Mouse (Mus musculus): ENCODE results near the gene Dlx3. TPM values are rescaled to one million over a fixed set of nuclear protein-coding genes. Genes with fewer than 3 reads are reported as not detected.

Gene Dlx3
- polyA plus RNA-seq, 1 experiment from 2014 or later, result 1.3 TPM

DNA sequence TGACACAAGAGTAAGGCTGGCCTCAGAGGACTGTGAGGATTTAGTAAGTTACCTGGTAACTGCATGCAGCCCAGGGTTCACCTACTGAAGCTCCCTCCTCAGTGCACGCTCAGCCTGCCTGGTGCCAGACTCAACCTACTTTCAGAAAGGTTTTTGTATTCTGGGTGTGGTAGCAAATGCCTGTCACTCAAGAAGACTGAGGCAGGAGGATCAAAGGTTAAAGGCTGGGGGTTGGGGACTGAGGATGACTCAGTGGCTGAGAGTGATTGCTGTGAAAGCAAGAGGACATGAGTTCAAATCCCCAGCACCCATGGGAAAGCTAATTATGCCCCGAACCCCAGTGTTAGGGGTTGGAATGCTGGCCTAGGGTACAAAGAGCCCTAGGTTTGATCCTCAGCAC, 35.6 kb downstream of the Dlx3 start:
- H3K9me3 ChIP-seq (replicated peaks), result no peaks in the 10 kb centered on the region
- H3K36me3 ChIP-seq, result no peaks in the 10 kb centered on the region
- peaks cover 5% of the 10 kb centered on the region; the same call in 1 of the 2 replicates for H3K4me1 ChIP-seq
- DNase-seq (ENCODE audit: low spot score), result no peak
- H3K27ac ChIP-seq (replicated peaks), result no peak overlapping the region
- 80% methylated on average over 2 of the region's 2 CpGs for WGBS
- H3K27me3 ChIP-seq (ENCODE audit: low read depth, poor library complexity, severe bottlenecking), result peaks cover 76% of the 10 kb centered on the region
- H3K4me3 ChIP-seq, result no peak overlapping the region

DNA sequence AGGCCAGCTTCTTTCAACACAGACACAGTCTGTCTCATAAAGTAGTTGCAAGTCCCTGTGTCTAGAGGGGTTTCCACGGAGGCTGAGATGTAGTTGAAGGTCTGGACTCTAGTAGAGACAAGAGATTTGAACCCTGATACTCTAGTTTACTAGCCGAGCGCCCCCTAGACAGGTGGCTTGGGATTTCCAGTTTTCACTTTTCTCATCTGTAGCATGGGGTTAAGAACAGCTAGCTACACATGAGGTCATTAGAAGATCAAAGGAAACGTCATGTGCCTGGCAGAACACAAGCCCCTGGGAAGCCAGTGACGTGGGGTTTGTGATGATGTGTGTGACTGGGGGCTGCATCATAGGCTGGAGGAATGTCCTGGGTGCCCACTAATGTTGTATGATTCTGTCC, 37.4 kb downstream of the Dlx3 start:
- peaks cover 64% of the 10 kb centered on the region for H3K27me3 ChIP-seq (ENCODE audit: low read depth, poor library complexity, severe bottlenecking)

DNA sequence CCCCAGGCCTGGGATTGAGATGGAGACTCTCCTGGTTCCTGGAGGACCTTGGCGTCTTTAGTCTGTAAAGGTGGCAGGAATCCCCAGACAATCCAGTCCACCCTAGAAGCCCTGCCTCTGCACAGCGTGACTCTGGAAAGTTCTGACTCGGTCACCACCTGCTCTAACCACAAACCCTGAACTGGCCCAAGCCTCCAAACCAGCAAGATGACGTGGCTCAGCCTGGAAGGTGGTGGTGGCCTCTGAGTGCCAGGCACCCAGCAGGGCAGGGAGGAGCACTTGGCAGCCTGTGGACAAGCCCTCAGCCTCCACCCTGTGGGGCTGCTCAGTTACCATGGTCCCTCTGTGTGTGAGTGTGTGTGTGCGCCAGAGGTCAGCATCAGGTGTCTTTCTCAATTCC, 38.0 kb downstream of the Dlx3 start:
- Histone ChIP-seq H3K9me3 (replicated peaks) (no peaks in the 10 kb centered on the region), H3K27ac (replicated peaks) (no peak overlapping the region), H3K36me3 (no peaks in the 10 kb centered on the region), H3K27me3 (ENCODE audit: low read depth, poor library complexity, severe bottlenecking) (peaks cover 59% of the 10 kb centered on the region), H3K4me1 (no peaks in the 10 kb centered on the region), H3K4me3 (no peak overlapping the region)
- DNase-seq (ENCODE audit: low spot score), result no peak
- 72% methylated on average over 5 of the region's 5 CpGs for WGBS

More for the DNA sequence above, 37.4 kb downstream of the Dlx3 start:
- 70% methylated on average over 5 of the region's 5 CpGs for WGBS
- H3K9me3 ChIP-seq (replicated peaks), result no peaks in the 10 kb centered on the region
- no peaks in the 10 kb centered on the region for H3K4me1 ChIP-seq
- no peaks in the 10 kb centered on the region for H3K36me3 ChIP-seq
- H3K4me3 ChIP-seq, result no peak overlapping the region
- no peak overlapping the region for H3K27ac ChIP-seq (replicated peaks)
- DNase-seq (ENCODE audit: low spot score), result no peak

DNA sequence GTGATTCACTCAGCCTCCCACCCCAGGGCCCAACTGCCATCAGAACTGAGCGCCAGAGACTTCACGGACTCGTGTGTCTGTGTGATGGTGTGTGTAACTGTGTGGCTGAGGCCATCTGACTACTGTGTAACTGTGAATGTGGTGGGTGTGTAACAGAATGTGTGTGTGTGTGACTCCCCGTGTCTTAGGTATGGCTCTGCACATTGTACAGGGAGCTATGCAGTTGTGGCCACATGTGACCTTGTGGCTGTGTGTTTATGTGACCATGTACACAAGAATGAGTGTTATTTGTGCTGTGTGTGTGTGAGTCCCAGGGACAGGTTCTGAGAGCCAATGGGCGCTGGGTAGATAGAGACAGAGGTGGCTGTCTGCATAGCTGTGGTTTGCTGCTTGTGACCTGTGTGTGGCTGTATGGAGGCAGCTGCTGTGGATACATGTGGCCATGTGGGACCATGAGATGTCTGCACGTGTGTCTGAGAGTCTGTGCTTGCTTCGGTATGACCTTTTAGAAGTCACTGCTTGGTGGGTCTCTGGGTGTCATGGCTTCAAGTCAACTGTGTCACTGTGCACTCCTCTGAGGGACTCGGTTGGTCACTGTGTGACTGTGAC, 39.9 kb downstream of the Dlx3 start:
- Histone ChIP-seq H3K36me3 (no peaks in the 10 kb centered on the region), H3K9me3 (replicated peaks) (no peaks in the 10 kb centered on the region), H3K4me3 (no peak overlapping the region), H3K27me3 (ENCODE audit: low read depth, poor library complexity, severe bottlenecking) (peaks cover 39% of the 10 kb centered on the region), H3K27ac (replicated peaks) (no peak overlapping the region), H3K4me1 (no peaks in the 10 kb centered on the region)
- 86% methylated on average over 8 of the region's 8 CpGs for WGBS
- no peak for DNase-seq (ENCODE audit: low spot score)

DNA sequence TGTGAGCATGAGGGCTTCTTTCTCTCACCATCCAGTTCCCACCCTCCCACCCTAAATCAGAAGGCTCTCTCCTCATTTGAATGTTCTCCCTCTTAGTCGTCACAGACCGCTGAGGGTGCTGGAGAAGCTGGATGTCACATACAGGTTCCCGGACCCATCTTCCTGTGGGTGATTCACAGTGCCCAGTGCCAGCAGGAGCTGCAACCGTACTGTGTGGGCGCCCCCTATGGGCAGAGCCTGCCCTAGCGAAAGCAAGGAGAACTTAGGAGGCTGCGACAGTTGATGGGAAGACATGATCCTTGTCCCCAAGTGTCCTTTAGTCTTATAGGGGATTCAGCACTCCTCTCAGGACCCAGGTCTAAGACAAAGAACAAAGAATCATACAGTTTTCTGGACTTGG, 40.8 kb downstream of the Dlx3 start:
- Histone ChIP-seq H3K27me3 (ENCODE audit: low read depth, poor library complexity, severe bottlenecking) (peaks cover 32% of the 10 kb centered on the region), H3K4me3 (no peak overlapping the region), H3K4me1 (0 out of 2 replicates have a peak, but pooled peaks cover under 1% of the 10 kb centered on the region), H3K36me3 (no peaks in the 10 kb centered on the region), H3K9me3 (replicated peaks) (no peaks in the 10 kb centered on the region), H3K27ac (replicated peaks) (no peak overlapping the region)
- 47% methylated on average over 7 of the region's 7 CpGs for WGBS
- no peak for DNase-seq (ENCODE audit: low spot score)

DNA sequence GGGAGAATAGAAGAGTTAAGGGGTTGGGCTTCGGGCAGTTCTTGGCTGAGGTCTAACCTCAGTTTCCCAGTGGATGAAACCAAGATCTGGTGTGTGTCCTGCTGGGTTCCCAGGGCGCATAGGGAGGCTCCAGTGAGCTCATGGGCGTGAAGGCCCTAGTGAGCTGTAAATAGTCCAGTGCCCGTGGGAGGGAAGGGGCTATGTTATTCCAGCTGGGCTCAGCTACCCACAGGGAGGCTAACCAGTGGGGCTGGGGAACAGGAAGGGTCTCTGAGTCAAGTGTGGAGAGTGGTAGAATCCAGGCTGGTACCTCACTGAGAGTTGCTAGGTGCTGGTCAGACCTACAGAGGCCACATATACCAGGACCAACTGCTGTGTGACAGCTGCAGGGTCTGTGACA, 41.8 kb downstream of the Dlx3 start:
- Histone ChIP-seq H3K9me3 (replicated peaks) (no peaks in the 10 kb centered on the region), H3K4me1 (0 out of 2 replicates have a peak, but pooled peaks cover 4% of the 10 kb centered on the region), H3K4me3 (no peak overlapping the region), H3K27me3 (ENCODE audit: low read depth, poor library complexity, severe bottlenecking) (peaks cover 22% of the 10 kb centered on the region; the same call in 1 of the 2 replicates), H3K27ac (replicated peaks) (no peak overlapping the region), H3K36me3 (no peaks in the 10 kb centered on the region)
- DNase-seq (ENCODE audit: low spot score), result no peak
- 77% methylated on average over 4 of the region's 4 CpGs for WGBS

DNA sequence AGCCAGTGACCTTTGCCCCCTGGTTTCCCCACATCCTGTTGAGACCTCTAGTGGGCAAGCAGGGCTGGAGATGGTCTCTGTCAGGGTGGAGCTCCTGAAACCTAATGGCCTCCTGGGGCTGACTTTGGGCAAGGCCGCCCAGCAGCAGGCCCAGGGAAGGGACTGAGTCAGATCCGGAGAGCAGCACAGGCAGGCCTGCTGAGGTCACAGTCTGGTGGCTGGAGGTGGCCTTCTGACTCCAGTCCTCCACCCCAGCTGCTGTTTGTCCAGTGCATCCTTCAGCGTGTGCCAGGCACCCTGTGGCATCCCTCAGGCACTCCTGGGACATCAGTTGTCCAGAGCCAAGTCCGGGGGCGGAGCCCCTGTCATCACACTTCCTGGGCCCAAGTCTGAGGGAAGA, 45.9 kb downstream of the Dlx3 start:
- H3K27me3 ChIP-seq (ENCODE audit: low read depth, poor library complexity, severe bottlenecking), result peaks cover 4% of the 10 kb centered on the region; the same call in 1 of the 2 replicates
- H3K9me3 ChIP-seq (replicated peaks), result no peaks in the 10 kb centered on the region
- no peaks in the 10 kb centered on the region for H3K36me3 ChIP-seq
- no peak for DNase-seq (ENCODE audit: low spot score)
- no peak overlapping the region for H3K27ac ChIP-seq (replicated peaks)
- H3K4me1 ChIP-seq, result 0 out of 2 replicates have a peak, but pooled peaks cover 4% of the 10 kb centered on the region
- no peak overlapping the region for H3K4me3 ChIP-seq
- 89% methylated on average over 5 of the region's 5 CpGs for WGBS

Other genes with a start within 250 kb of the Dlx3 start
- 85.4 and 177 TPM in 2 replicates for gene Col1a1, start 183.9 kb upstream of the Dlx3 start, polyA plus RNA-seq (2016; fragmentation: Nextera tagmentation; extraction: Ambion mirVana)
- not detected in 2 replicates for gene Hils1, start 152.5 kb upstream of the Dlx3 start, polyA plus RNA-seq (2016; fragmentation: Nextera tagmentation; extraction: Ambion mirVana)
- 0.20 TPM in 1 of 2 replicates, not detected in the other for gene Sgca, start 143.8 kb upstream of the Dlx3 start, polyA plus RNA-seq (2016; fragmentation: Nextera tagmentation; extraction: Ambion mirVana)
- gene Ppp1r9b, start 129.1 kb upstream of the Dlx3 start, polyA plus RNA-seq (2016; fragmentation: Nextera tagmentation; extraction: Ambion mirVana), result 8.6 and 9.0 TPM in 2 replicates
- 40.8 and 58.6 TPM in 2 replicates for gene Samd14, start 110.2 kb upstream of the Dlx3 start, polyA plus RNA-seq (2016; fragmentation: Nextera tagmentation; extraction: Ambion mirVana)
- gene Pdk2, start 78.8 kb upstream of the Dlx3 start, polyA plus RNA-seq (2016; fragmentation: Nextera tagmentation; extraction: Ambion mirVana), result 9.7 and 15.3 TPM in 2 replicates
- 5.1 and 5.4 TPM in 2 replicates for gene Itga3, start 43.3 kb upstream of the Dlx3 start, polyA plus RNA-seq (2016; fragmentation: Nextera tagmentation; extraction: Ambion mirVana)
- gene Dlx4, start 26.1 kb downstream of the Dlx3 start, polyA plus RNA-seq (2016; fragmentation: Nextera tagmentation; extraction: Ambion mirVana), result 0.10 and 0.15 TPM in 2 replicates
- not detected in 2 replicates for gene Tac4, start 141.4 kb downstream of the Dlx3 start, polyA plus RNA-seq (2016; fragmentation: Nextera tagmentation; extraction: Ambion mirVana)
- 91.6 and 97.6 TPM in 2 replicates for gene Kat7, start 190.1 kb downstream of the Dlx3 start, polyA plus RNA-seq (2016; fragmentation: Nextera tagmentation; extraction: Ambion mirVana)
- gene Fam117a, start 216.9 kb downstream of the Dlx3 start, polyA plus RNA-seq (2016; fragmentation: Nextera tagmentation; extraction: Ambion mirVana), result 6.7 and 7.7 TPM in 2 replicates